Mouse (Mus musculus) E14TG2a.4 (cell line): ENCODE results near the gene Zmym2.

Experiments
- CTCF ChIP-seq: conservative IDR thresholded peaks from 2 replicates; pipeline ENCODE4 v1.5.1; 2014; ENCODE audit warnings: low read length
- NANOG ChIP-seq: IDR thresholded peaks from 2 replicates; pipeline ENCODE4 v1.6.1; 2014; ENCODE audit warnings: borderline replicate concordance, low read length, mixed read lengths
- POU5F1 ChIP-seq: IDR thresholded peaks from 2 replicates; pipeline ENCODE4 v1.6.1; 2014; ENCODE audit warnings: low read length, borderline replicate concordance

DNA sequence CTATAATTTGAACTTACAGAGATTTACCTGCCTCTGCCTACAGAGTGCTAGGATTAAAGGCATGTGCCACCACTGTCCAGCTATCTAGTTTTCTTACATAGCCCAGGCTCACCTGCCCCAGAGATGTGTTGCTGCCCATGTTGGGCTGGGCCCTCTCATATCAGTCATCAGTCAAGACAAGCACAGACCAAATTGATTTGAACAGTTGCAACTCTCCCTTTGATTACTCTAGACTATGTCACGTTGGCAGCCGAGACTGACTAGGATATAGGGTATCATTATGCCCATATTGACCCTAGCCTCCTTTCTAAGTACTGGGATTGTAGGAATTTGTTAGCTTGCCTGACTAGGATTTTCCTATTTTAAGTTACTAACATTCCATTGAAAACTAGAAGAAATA, 8.0 kb downstream of the Zmym2 start:
- TF ChIP-seq CTCF (no peak), POU5F1 (no peak), NANOG (no peak)
